Mouse (Mus musculus): ENCODE data around the gene Fam192a. TPM values are rescaled to one million over a fixed set of nuclear protein-coding genes. Genes with fewer than 3 reads are reported as not detected.

The Fam192a gene
- polyA plus RNA-seq (2015; fragmentation: Nextera tagmentation; extraction: Ambion mirVana): 50.8 and 52.9 TPM in 2 replicates

- H3K27me3 ChIP-seq (ENCODE audit: control insufficient read depth, insufficient read depth, low read depth, low read length): no peaks in the 10 kb centered on the region
- peak within 1 kb of the TSS; percentile 99 for H3K9ac ChIP-seq (ENCODE audit: low read length)
- no peaks in the 10 kb centered on the region for H3K9me3 ChIP-seq (ENCODE audit: control insufficient read depth, low read length)
- peak within 1 kb of the TSS; percentile 86 for H3K27ac ChIP-seq (ENCODE audit: low read length)
- H3K4me2 ChIP-seq (ENCODE audit: low read depth, low read length): peak within 1 kb of the TSS; percentile 87
- ATAC-seq (ENCODE audit: low read depth): peak; percentile 100
- no peaks in the 10 kb centered on the region for H3K36me3 ChIP-seq (ENCODE audit: control insufficient read depth, insufficient read depth, low read length)
- H3K4me3 ChIP-seq (ENCODE audit: low read length): peak within 1 kb of the TSS; percentile 100
- 0% methylated on average over 47 of the region's 55 CpGs for WGBS
- H3K4me1 ChIP-seq (replicated peaks; ENCODE audit: control insufficient read depth, insufficient read depth, low read length): peaks cover 16% of the 10 kb centered on the region
Observed at GRCm38 (mm10) chr8:94601607-94602385, at the start of gene Fam192a, which contains the start of gene Rspry1. Gene Fam192a (minus strand): TSS chr8:94601997. Gene Rspry1 (plus strand): TSS chr8:94601937.

GRCm38 (mm10) chr8:94649496-94649895 lies 47.7 kb upstream of the Fam192a start:
- H3K4me3 ChIP-seq (ENCODE audit: low read length): no peak overlapping the region
- H3K27ac ChIP-seq (ENCODE audit: low read length): no peak overlapping the region
- H3K4me1 ChIP-seq (replicated peaks; ENCODE audit: control insufficient read depth, insufficient read depth, low read length): no peaks in the 10 kb centered on the region
- 73% methylated on average over 3 of the region's 3 CpGs for WGBS
- H3K27me3 ChIP-seq (ENCODE audit: control insufficient read depth, insufficient read depth, low read depth, low read length): no peaks in the 10 kb centered on the region
- H3K36me3 ChIP-seq (ENCODE audit: control insufficient read depth, insufficient read depth, low read length): peaks cover 24% of the 10 kb centered on the region
- H3K9ac ChIP-seq (ENCODE audit: low read length): no peak overlapping the region
- H3K4me2 ChIP-seq (ENCODE audit: low read depth, low read length): no peak overlapping the region
- ATAC-seq (ENCODE audit: low read depth): no peak
- no peaks in the 10 kb centered on the region for H3K9me3 ChIP-seq (ENCODE audit: control insufficient read depth, low read length)

- peaks cover 25% of the 10 kb centered on the region for H3K36me3 ChIP-seq (ENCODE audit: control insufficient read depth, insufficient read depth, low read length)
- H3K9me3 ChIP-seq (ENCODE audit: control insufficient read depth, low read length): no peaks in the 10 kb centered on the region
- ATAC-seq (ENCODE audit: low read depth): no peak
- no peak overlapping the region for H3K4me2 ChIP-seq (ENCODE audit: low read depth, low read length)
- H3K27ac ChIP-seq (ENCODE audit: low read length): no peak overlapping the region
- no peak overlapping the region for H3K9ac ChIP-seq (ENCODE audit: low read length)
- no peak overlapping the region for H3K4me3 ChIP-seq (ENCODE audit: low read length)
- no peaks in the 10 kb centered on the region for H3K4me1 ChIP-seq (replicated peaks; ENCODE audit: control insufficient read depth, insufficient read depth, low read length)
- 93% methylated on average over 3 of the region's 3 CpGs for WGBS
- H3K27me3 ChIP-seq (ENCODE audit: control insufficient read depth, insufficient read depth, low read depth, low read length): no peaks in the 10 kb centered on the region
Observed at GRCm38 (mm10) chr8:94646165-94646564, 44.4 kb upstream of the Fam192a start.

- Histone ChIP-seq H3K27me3 (ENCODE audit: control insufficient read depth, insufficient read depth, low read depth, low read length) (no peaks in the 10 kb centered on the region), H3K4me1 (replicated peaks; ENCODE audit: control insufficient read depth, insufficient read depth, low read length) (no peaks in the 10 kb centered on the region), H3K9me3 (ENCODE audit: control insufficient read depth, low read length) (no peaks in the 10 kb centered on the region), H3K4me3 (ENCODE audit: low read length) (no peak overlapping the region), H3K27ac (ENCODE audit: low read length) (no peak overlapping the region), H3K36me3 (ENCODE audit: control insufficient read depth, insufficient read depth, low read length) (peaks cover 32% of the 10 kb centered on the region), H3K9ac (ENCODE audit: low read length) (no peak overlapping the region), H3K4me2 (ENCODE audit: low read depth, low read length) (no peak overlapping the region)
- no peak for ATAC-seq (ENCODE audit: low read depth)
- 32% methylated on average over 1 of the region's 1 CpGs for WGBS
Observed at GRCm38 (mm10) chr8:94645202-94645601, 43.4 kb upstream of the Fam192a start.

GRCm38 (mm10) chr8:94641938-94642337 lies 40.1 kb upstream of the Fam192a start:
- no peak overlapping the region for H3K27ac ChIP-seq (ENCODE audit: low read length)
- 82% methylated on average over 3 of the region's 3 CpGs for WGBS
- H3K9me3 ChIP-seq (ENCODE audit: control insufficient read depth, low read length): no peaks in the 10 kb centered on the region
- no peaks in the 10 kb centered on the region for H3K27me3 ChIP-seq (ENCODE audit: control insufficient read depth, insufficient read depth, low read depth, low read length)
- H3K4me1 ChIP-seq (replicated peaks; ENCODE audit: control insufficient read depth, insufficient read depth, low read length): no peaks in the 10 kb centered on the region
- ATAC-seq (ENCODE audit: low read depth): no peak
- no peak overlapping the region for H3K4me3 ChIP-seq (ENCODE audit: low read length)
- no peak overlapping the region for H3K4me2 ChIP-seq (ENCODE audit: low read depth, low read length)
- no peak overlapping the region for H3K9ac ChIP-seq (ENCODE audit: low read length)
- H3K36me3 ChIP-seq (ENCODE audit: control insufficient read depth, insufficient read depth, low read length): peaks cover 38% of the 10 kb centered on the region

- H3K36me3 ChIP-seq (ENCODE audit: control insufficient read depth, insufficient read depth, low read length): peaks cover 33% of the 10 kb centered on the region
- ATAC-seq (ENCODE audit: low read depth): no peak
- H3K9me3 ChIP-seq (ENCODE audit: control insufficient read depth, low read length): no peaks in the 10 kb centered on the region
- H3K4me2 ChIP-seq (ENCODE audit: low read depth, low read length): no peak overlapping the region
- H3K4me1 ChIP-seq (replicated peaks; ENCODE audit: control insufficient read depth, insufficient read depth, low read length): no peaks in the 10 kb centered on the region
- H3K9ac ChIP-seq (ENCODE audit: low read length): no peak overlapping the region
- WGBS: 91% methylated on average over 2 of the region's 2 CpGs
- no peak overlapping the region for H3K27ac ChIP-seq (ENCODE audit: low read length)
- no peaks in the 10 kb centered on the region for H3K27me3 ChIP-seq (ENCODE audit: control insufficient read depth, insufficient read depth, low read depth, low read length)
- no peak overlapping the region for H3K4me3 ChIP-seq (ENCODE audit: low read length)
Observed at GRCm38 (mm10) chr8:94641183-94641582, 39.4 kb upstream of the Fam192a start.

- Histone ChIP-seq H3K4me2 (ENCODE audit: low read depth, low read length) (no peak overlapping the region), H3K9me3 (ENCODE audit: control insufficient read depth, low read length) (no peaks in the 10 kb centered on the region), H3K27ac (ENCODE audit: low read length) (no peak overlapping the region), H3K27me3 (ENCODE audit: control insufficient read depth, insufficient read depth, low read depth, low read length) (no peaks in the 10 kb centered on the region), H3K4me3 (ENCODE audit: low read length) (no peak overlapping the region), H3K9ac (ENCODE audit: low read length) (no peak overlapping the region), H3K36me3 (ENCODE audit: control insufficient read depth, insufficient read depth, low read length) (peaks cover 25% of the 10 kb centered on the region), H3K4me1 (replicated peaks; ENCODE audit: control insufficient read depth, insufficient read depth, low read length) (no peaks in the 10 kb centered on the region)
- ATAC-seq (ENCODE audit: low read depth): no peak
Observed at GRCm38 (mm10) chr8:94634211-94634610, 32.4 kb upstream of the Fam192a start.

- Histone ChIP-seq H3K9me3 (ENCODE audit: control insufficient read depth, low read length) (no peaks in the 10 kb centered on the region), H3K4me2 (ENCODE audit: low read depth, low read length) (no peak overlapping the region), H3K27me3 (ENCODE audit: control insufficient read depth, insufficient read depth, low read depth, low read length) (no peaks in the 10 kb centered on the region), H3K27ac (ENCODE audit: low read length) (no peak overlapping the region), H3K4me1 (replicated peaks; ENCODE audit: control insufficient read depth, insufficient read depth, low read length) (no peaks in the 10 kb centered on the region), H3K9ac (ENCODE audit: low read length) (no peak overlapping the region), H3K36me3 (ENCODE audit: control insufficient read depth, insufficient read depth, low read length) (peaks cover 23% of the 10 kb centered on the region), H3K4me3 (ENCODE audit: low read length) (no peak overlapping the region)
- ATAC-seq (ENCODE audit: low read depth): no peak
- 67% methylated on average over 2 of the region's 2 CpGs for WGBS
Observed at GRCm38 (mm10) chr8:94633564-94634194, 31.9 kb upstream of the Fam192a start.

- Histone ChIP-seq H3K9ac (ENCODE audit: low read length) (no peak overlapping the region), H3K27ac (ENCODE audit: low read length) (no peak overlapping the region), H3K4me1 (replicated peaks; ENCODE audit: control insufficient read depth, insufficient read depth, low read length) (no peaks in the 10 kb centered on the region), H3K36me3 (ENCODE audit: control insufficient read depth, insufficient read depth, low read length) (peaks cover 5% of the 10 kb centered on the region; the same call in 1 of the 2 replicates), H3K4me2 (ENCODE audit: low read depth, low read length) (no peak overlapping the region), H3K9me3 (ENCODE audit: control insufficient read depth, low read length) (no peaks in the 10 kb centered on the region), H3K27me3 (ENCODE audit: control insufficient read depth, insufficient read depth, low read depth, low read length) (no peaks in the 10 kb centered on the region), H3K4me3 (ENCODE audit: low read length) (no peak overlapping the region)
- 83% methylated on average over 1 of the region's 1 CpGs for WGBS
- no peak for ATAC-seq (ENCODE audit: low read depth)
Observed at GRCm38 (mm10) chr8:94624885-94625284, 23.1 kb upstream of the Fam192a start.

All from lung, embryonic 16.5 days (tissue).